Mouse (Mus musculus) neural tube, embryonic 12.5 days (tissue): ENCODE data around the gene Rtp1. TPM values are rescaled to one million over a fixed set of nuclear protein-coding genes. Genes with fewer than 3 reads are reported as not detected.

ENCODE experiments used
- ATAC-seq: fragments of 200-750 bp; cut with Nextera tagmentation; 2 replicates; pipeline ENCODE4 v1.8.0; 2017; ENCODE audit warnings: low read depth, mild to moderate bottlenecking, moderate TSS enrichment, moderate library complexity; ENCODE audit not compliant: low FRiP score
- H3K27ac ChIP-seq: fragments of 300-500 bp; sonication (generic); 2 replicates; pipeline ENCODE4 v1.5.1; 2016
- H3K27me3 ChIP-seq: fragments of 300-500 bp; sonication (generic); replicated peaks from 2 replicates; pipeline ENCODE4 v1.6.1; 2016; ENCODE audit warnings: mild to moderate bottlenecking
- H3K36me3 ChIP-seq: fragments of 300-500 bp; sonication (generic); 2 replicates; pipeline ENCODE4 v1.6.1; 2016; ENCODE audit warnings: mild to moderate bottlenecking
- H3K4me1 ChIP-seq: fragments of 300-500 bp; sonication (generic); 2 replicates; pipeline ENCODE4 v1.6.1; 2016
- H3K4me2 ChIP-seq: fragments of 300-500 bp; sonication (generic); replicated peaks from 2 replicates; pipeline ENCODE4 v1.6.1; 2016; ENCODE audit warnings: mild to moderate bottlenecking
- H3K4me3 ChIP-seq: fragments of 300-500 bp; sonication (generic); 2 replicates; pipeline ENCODE4 v1.5.1; 2016
- H3K9ac ChIP-seq: fragments of 300-500 bp; sonication (generic); 2 replicates; pipeline ENCODE4 v1.6.1; 2016; ENCODE audit warnings: mild to moderate bottlenecking
- H3K9me3 ChIP-seq: fragments of 300-500 bp; sonication (generic); 2 replicates; pipeline ENCODE4 v1.6.1; 2016; ENCODE audit warnings: mild to moderate bottlenecking
- WGBS: fragments of 180-500 bp; shearing (Covaris S2); methylation state at CpG from one replicate; pipeline ENCODE4 v1.1.7; 2016; 5-methylcytosine and 5-hydroxymethylcytosine counted together
- polyA plus RNA-seq: library from polyadenylated mRNA; unstranded; fragments of >200 nt; fragmentation: Nextera tagmentation; extraction: Ambion mirVana; gene quantifications from 2 replicates; pipeline ENCODE4 v1.2.1, GENCODE M21; 2016

The Rtp1 gene
- polyA plus RNA-seq, 1 experiment from 2014 or later: not detected

- Histone ChIP-seq H3K4me3 (no peak overlapping the region), H3K27ac (no peak overlapping the region), H3K9ac (no peak overlapping the region), H3K4me1 (peaks cover 12% of the 10 kb centered on the region), H3K9me3 (no peaks in the 10 kb centered on the region), H3K27me3 (no peaks in the 10 kb centered on the region), H3K4me2 (no peak overlapping the region), H3K36me3 (no peaks in the 10 kb centered on the region)
- 89% methylated on average over 8 of the region's 8 CpGs for WGBS
- ATAC-seq: no peak
These were observed 9.3 kb upstream of the Rtp1 start for GRCm38 (mm10) chr16:23419565-23420085.

DNA sequence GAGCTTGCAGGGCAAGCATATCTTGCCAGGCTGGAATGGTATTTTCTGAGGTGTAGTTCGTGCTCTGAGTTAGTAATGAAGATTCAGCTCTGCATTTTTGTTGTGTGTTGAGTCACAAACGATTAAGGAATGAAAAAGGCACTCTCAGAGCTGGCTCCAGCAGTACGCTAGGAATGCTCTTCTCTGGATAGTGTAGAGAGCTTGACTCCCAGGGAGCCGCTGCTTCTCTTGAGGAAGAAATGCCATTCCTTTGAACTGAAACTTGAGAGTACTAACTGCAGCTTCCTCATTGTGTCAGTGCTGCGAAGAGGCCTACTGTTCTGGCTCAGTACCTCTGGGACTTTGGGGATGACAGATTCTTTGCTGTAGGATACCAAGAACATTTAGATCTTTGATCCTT is 5.1 kb upstream of the Rtp1 start:
- no peak for ATAC-seq
- 80% methylated on average over 5 of the region's 5 CpGs for WGBS
- Histone ChIP-seq H3K4me1 (no peaks in the 10 kb centered on the region), H3K27ac (no peak overlapping the region), H3K36me3 (no peaks in the 10 kb centered on the region), H3K27me3 (no peaks in the 10 kb centered on the region), H3K9ac (no peak overlapping the region), H3K9me3 (no peaks in the 10 kb centered on the region), H3K4me3 (no peak overlapping the region), H3K4me2 (no peak overlapping the region)

GRCm38 (mm10) chr16:23427701-23428100 is 1.2 kb upstream of the Rtp1 start:
- H3K9me3 ChIP-seq: no peaks in the 10 kb centered on the region
- H3K4me2 ChIP-seq: no peak overlapping the region
- 80% methylated on average over 1 of the region's 1 CpGs for WGBS
- H3K4me1 ChIP-seq: no peaks in the 10 kb centered on the region
- H3K27me3 ChIP-seq: no peaks in the 10 kb centered on the region
- no peak overlapping the region for H3K4me3 ChIP-seq
- H3K27ac ChIP-seq: no peak overlapping the region
- H3K36me3 ChIP-seq: no peaks in the 10 kb centered on the region
- no peak for ATAC-seq
- H3K9ac ChIP-seq: no peak overlapping the region

GRCm38 (mm10) chr16:23429991-23430390 is 1.1 kb downstream of the Rtp1 start:
- WGBS: 90% methylated on average over 8 of the region's 8 CpGs
- no peaks in the 10 kb centered on the region for H3K36me3 ChIP-seq
- no peak overlapping the region for H3K9ac ChIP-seq
- H3K27ac ChIP-seq: no peak overlapping the region
- no peaks in the 10 kb centered on the region for H3K9me3 ChIP-seq
- no peaks in the 10 kb centered on the region for H3K4me1 ChIP-seq
- ATAC-seq: no peak
- no peak overlapping the region for H3K4me2 ChIP-seq
- no peaks in the 10 kb centered on the region for H3K27me3 ChIP-seq
- no peak overlapping the region for H3K4me3 ChIP-seq

- Histone ChIP-seq H3K4me3 (no peak overlapping the region), H3K4me1 (no peaks in the 10 kb centered on the region), H3K27ac (no peak overlapping the region), H3K36me3 (no peaks in the 10 kb centered on the region), H3K9me3 (no peaks in the 10 kb centered on the region), H3K27me3 (no peaks in the 10 kb centered on the region), H3K4me2 (no peak overlapping the region), H3K9ac (no peak overlapping the region)
- WGBS: 54% methylated on average over 12 of the region's 12 CpGs
- no peak for ATAC-seq
These were observed 8.7 kb downstream of the Rtp1 start for GRCm38 (mm10) chr16:23437404-23438166.

GRCm38 (mm10) chr16:23444231-23444630 is 15.3 kb downstream of the Rtp1 start:
- Histone ChIP-seq H3K4me1 (no peaks in the 10 kb centered on the region), H3K9ac (no peak overlapping the region), H3K27ac (no peak overlapping the region), H3K4me3 (no peak overlapping the region), H3K36me3 (no peaks in the 10 kb centered on the region), H3K27me3 (no peaks in the 10 kb centered on the region), H3K9me3 (no peaks in the 10 kb centered on the region), H3K4me2 (no peak overlapping the region)
- no peak for ATAC-seq
- 86% methylated on average over 4 of the region's 4 CpGs for WGBS

- no peak for ATAC-seq
- whole genome bisulfite sequencing: 90% methylated on average over 2 of the region's 2 CpGs
- no peaks in the 10 kb centered on the region for H3K4me1 ChIP-seq
These were observed 21.0 kb downstream of the Rtp1 start for GRCm38 (mm10) chr16:23449946-23450345.

DNA sequence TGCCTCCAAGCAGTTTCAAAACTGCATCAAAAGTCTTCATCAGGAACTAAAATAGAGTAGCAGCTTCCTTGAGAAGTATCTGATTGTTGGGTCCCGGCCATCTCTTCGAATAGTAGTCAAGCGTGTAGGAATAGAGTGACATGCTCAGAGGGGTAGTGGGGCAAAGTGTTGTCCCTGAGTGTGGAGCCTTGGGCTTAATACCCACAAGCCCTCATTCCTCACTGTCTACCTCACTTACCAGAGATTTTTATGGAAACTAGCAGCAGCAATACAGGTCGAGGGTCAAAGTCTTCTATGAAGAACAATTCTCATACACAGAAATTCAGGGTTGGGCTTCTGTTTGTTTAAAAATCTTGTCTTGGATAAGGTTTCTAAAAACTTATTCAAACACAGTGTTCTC is 21.9 kb downstream of the Rtp1 start:
- no peak for ATAC-seq
- 88% methylated on average over 4 of the region's 4 CpGs for WGBS
- Histone ChIP-seq H3K9me3 (no peaks in the 10 kb centered on the region), H3K9ac (no peak overlapping the region), H3K4me2 (no peak overlapping the region), H3K27ac (no peak overlapping the region), H3K4me3 (no peak overlapping the region), H3K36me3 (no peaks in the 10 kb centered on the region), H3K4me1 (no peaks in the 10 kb centered on the region), H3K27me3 (no peaks in the 10 kb centered on the region)

More at GRCm38 (mm10) chr16:23449946-23450345, 21.0 kb downstream of the Rtp1 start:
- Histone ChIP-seq H3K9me3 (no peaks in the 10 kb centered on the region), H3K27ac (no peak overlapping the region), H3K9ac (no peak overlapping the region), H3K4me3 (no peak overlapping the region), H3K27me3 (no peaks in the 10 kb centered on the region), H3K36me3 (no peaks in the 10 kb centered on the region), H3K4me2 (no peak overlapping the region)

DNA sequence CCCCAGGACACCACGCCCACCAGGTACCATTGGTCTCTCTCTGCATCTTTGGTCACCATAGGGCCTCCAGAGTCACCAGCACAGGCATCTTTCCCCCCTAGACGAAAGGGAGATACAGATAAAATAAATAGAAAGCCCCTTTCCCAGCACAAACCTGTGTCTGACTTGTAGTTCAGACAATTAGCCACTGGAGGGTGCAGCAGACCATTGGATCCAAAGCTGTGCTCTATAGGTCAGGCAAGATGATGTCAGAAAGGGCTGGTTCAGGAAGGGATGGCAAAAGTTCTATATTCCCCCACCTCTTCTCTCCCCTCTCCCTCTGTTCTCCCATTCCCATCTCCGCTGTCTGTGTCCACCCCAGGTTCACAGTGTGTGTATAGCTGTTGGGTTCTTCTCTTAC is 23.5 kb downstream of the Rtp1 start:
- no peaks in the 10 kb centered on the region for H3K9me3 ChIP-seq
- H3K4me3 ChIP-seq: no peak overlapping the region
- no peaks in the 10 kb centered on the region for H3K36me3 ChIP-seq
- H3K4me2 ChIP-seq: no peak overlapping the region
- H3K4me1 ChIP-seq: no peaks in the 10 kb centered on the region
- WGBS: 8% methylated on average over 3 of the region's 3 CpGs
- no peaks in the 10 kb centered on the region for H3K27me3 ChIP-seq
- H3K9ac ChIP-seq: no peak overlapping the region
- ATAC-seq: peak; percentile 77; the same call in 1 of the 2 replicates
- no peak overlapping the region for H3K27ac ChIP-seq

DNA sequence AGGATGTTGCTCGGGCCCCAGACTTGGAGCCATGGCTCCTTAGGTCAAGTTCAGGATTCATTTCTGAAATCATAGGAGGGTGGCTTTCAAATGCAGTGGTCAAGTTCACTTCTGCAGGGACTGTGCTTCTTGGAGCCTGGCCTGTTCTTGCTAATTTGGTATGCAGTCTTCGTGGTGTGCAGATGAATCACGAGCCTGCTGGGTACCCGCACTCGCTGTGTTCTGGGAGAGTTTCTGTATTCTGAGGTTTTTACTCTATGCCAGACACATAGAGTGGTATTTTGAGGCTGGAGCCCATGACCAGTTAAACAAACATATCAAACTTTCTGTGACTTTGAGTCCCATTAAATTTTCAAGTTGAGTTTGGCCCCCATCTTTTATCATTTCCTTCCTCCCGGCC is 25.4 kb downstream of the Rtp1 start:
- Histone ChIP-seq H3K9ac (no peak overlapping the region), H3K4me2 (no peak overlapping the region), H3K4me3 (no peak overlapping the region), H3K4me1 (no peaks in the 10 kb centered on the region), H3K36me3 (no peaks in the 10 kb centered on the region), H3K9me3 (no peaks in the 10 kb centered on the region), H3K27me3 (no peaks in the 10 kb centered on the region), H3K27ac (no peak overlapping the region)
- ATAC-seq: no peak
- 79% methylated on average over 6 of the region's 6 CpGs for WGBS

- Histone ChIP-seq H3K27me3 (no peaks in the 10 kb centered on the region), H3K36me3 (no peaks in the 10 kb centered on the region), H3K9ac (no peak overlapping the region), H3K9me3 (no peaks in the 10 kb centered on the region), H3K4me2 (no peak overlapping the region), H3K27ac (no peak overlapping the region), H3K4me3 (no peak overlapping the region), H3K4me1 (no peaks in the 10 kb centered on the region)
- WGBS: 87% methylated on average over 3 of the region's 3 CpGs
- no peak for ATAC-seq
These were observed 27.6 kb downstream of the Rtp1 start for GRCm38 (mm10) chr16:23456534-23456933.

GRCm38 (mm10) chr16:23457338-23457737 is 28.4 kb downstream of the Rtp1 start:
- WGBS: 97% methylated on average over 5 of the region's 5 CpGs
- H3K9ac ChIP-seq: no peak overlapping the region
- no peak overlapping the region for H3K4me3 ChIP-seq
- H3K27me3 ChIP-seq: no peaks in the 10 kb centered on the region
- ATAC-seq: no peak
- no peaks in the 10 kb centered on the region for H3K4me1 ChIP-seq
- H3K9me3 ChIP-seq: no peaks in the 10 kb centered on the region
- H3K27ac ChIP-seq: no peak overlapping the region
- no peaks in the 10 kb centered on the region for H3K36me3 ChIP-seq
- H3K4me2 ChIP-seq: no peak overlapping the region
